Mouse (Mus musculus): ENCODE measurements around the gene Agpat2.

- TF ChIP-seq CHD2 (IDR thresholded peaks at IDR 0.05; ENCODE audit: low read depth, low read length): no peak
- no peak for TF ChIP-seq HCFC1 (IDR thresholded peaks at IDR 0.05; ENCODE audit: borderline replicate concordance, insufficient read depth, low read length)
These were observed 38.0 kb downstream of the Agpat2 start for GRCm38 (mm10) chr2:26566221-26566620.
